In genomic region chr14:79330944-79331561, GRCm38 (mm10) we compare ENCODE assay signal across 8 mouse cellular contexts. TPM values are rescaled to one million over a fixed set of nuclear protein-coding genes. Genes with fewer than 3 reads are reported as not detected.
DNase-seq lines count a peak whose midpoint lies in the region; ATAC-seq lines count a peak whose summit lies in the region.

No protein-coding gene starts in this region.

- H3K27ac ChIP-seq in kidney, embryonic 16.5 days (ENCODE audit: low read length): no peak overlapping the region
- H3K27ac ChIP-seq in limb, embryonic 12.5 days: peak overlapping the region; percentile 45; the same call in 1 of the 2 replicates
- no peak overlapping the region for H3K27ac ChIP-seq in stomach, embryonic 14.5 days (ENCODE audit: low read length)

- no peak overlapping the region; the same call in 1 of the 2 replicates for H3K9ac ChIP-seq in kidney, embryonic 16.5 days (replicated peaks; ENCODE audit: low read length)
- no peak overlapping the region for H3K9ac ChIP-seq in limb, embryonic 12.5 days (replicated peaks)
- H3K9ac ChIP-seq in stomach, embryonic 14.5 days (replicated peaks; ENCODE audit: low read depth, low read length): no peak overlapping the region

- 0 out of 2 replicates have a peak overlapping the region, but pooled peaks have one; percentile 14 for H3K4me3 ChIP-seq in kidney, embryonic 16.5 days (ENCODE audit: low read length)
- H3K4me3 ChIP-seq in erythroblast, embryonic 14.5 days (replicated peaks): peak overlapping the region; percentile 56
- no peak overlapping the region for H3K4me3 ChIP-seq in limb, embryonic 12.5 days (replicated peaks)
- no peak overlapping the region for H3K4me3 ChIP-seq in stomach, embryonic 14.5 days (ENCODE audit: low read depth, low read length)

- WGBS in kidney, embryonic 16.5 days: 51% methylated on average over 16 of the region's 16 CpGs
- 65% methylated on average over 16 of the region's 16 CpGs for WGBS in limb, embryonic 12.5 days
- 53% methylated on average over 16 of the region's 16 CpGs for WGBS in stomach, embryonic 14.5 days

- DNase-seq in kidney, adult 8-10 months: no peak
- no peak for DNase-seq in embryo, embryonic 10 days (ENCODE audit: low spot score)
- no peak for DNase-seq in cerebellum, adult 18-20 months
- DNase-seq in cerebellum, adult 11 months: no peak

- no peak for ATAC-seq in kidney, embryonic 16.5 days (ENCODE audit: low FRiP score, low TSS enrichment)
- no peak for ATAC-seq in limb, embryonic 12.5 days (ENCODE audit: insufficient number of reproducible peaks, insufficient read depth, low FRiP score, low TSS enrichment, low read depth)
- peak; percentile 53; the same call in 1 of the 2 replicates for ATAC-seq in stomach, embryonic 14.5 days (ENCODE audit: insufficient number of reproducible peaks, insufficient read depth, low FRiP score, low read depth)

- H3K27me3 ChIP-seq in kidney, embryonic 16.5 days (ENCODE audit: insufficient read depth, low read length): no peaks in the 10 kb centered on the region
- no peaks in the 10 kb centered on the region for H3K27me3 ChIP-seq in erythroblast, embryonic 14.5 days (ENCODE audit: control insufficient read depth)
- H3K27me3 ChIP-seq in limb, embryonic 12.5 days: no peaks in the 10 kb centered on the region
- H3K27me3 ChIP-seq in stomach, embryonic 14.5 days (ENCODE audit: control insufficient read depth, insufficient read depth, low read length): no peaks in the 10 kb centered on the region

- H3K9me3 ChIP-seq in kidney, embryonic 16.5 days (ENCODE audit: low read length): no peaks in the 10 kb centered on the region
- no peaks in the 10 kb centered on the region for H3K9me3 ChIP-seq in erythroblast, embryonic 14.5 days (ENCODE audit: control insufficient read depth, low read length)
- no peaks in the 10 kb centered on the region for H3K9me3 ChIP-seq in limb, embryonic 12.5 days
- no peaks in the 10 kb centered on the region for H3K9me3 ChIP-seq in stomach, embryonic 14.5 days (ENCODE audit: control insufficient read depth, low read depth, low read length)

- H3K4me2 ChIP-seq in kidney, embryonic 16.5 days (replicated peaks; ENCODE audit: low read depth, low read length): peak overlapping the region; percentile 34
- peak overlapping the region; percentile 36 for H3K4me2 ChIP-seq in limb, embryonic 12.5 days
- H3K4me2 ChIP-seq in stomach, embryonic 14.5 days (replicated peaks; ENCODE audit: low read depth, low read length): no peak overlapping the region; the same call in 1 of the 2 replicates

- peaks cover 8% of the 10 kb centered on the region for H3K4me1 ChIP-seq in kidney, embryonic 16.5 days (ENCODE audit: insufficient read depth, low read length)
- peaks cover 40% of the 10 kb centered on the region for H3K4me1 ChIP-seq in erythroblast, embryonic 14.5 days (ENCODE audit: control insufficient read depth)
- peaks cover 11% of the 10 kb centered on the region for H3K4me1 ChIP-seq in limb, embryonic 12.5 days (replicated peaks)
- H3K4me1 ChIP-seq in stomach, embryonic 14.5 days (ENCODE audit: control insufficient read depth, insufficient read depth, low read length): peaks cover 4% of the 10 kb centered on the region; the same call in 1 of the 2 replicates

- peaks cover 11% of the 10 kb centered on the region for H3K36me3 ChIP-seq in kidney, embryonic 16.5 days (ENCODE audit: insufficient read depth, low read length)
- H3K36me3 ChIP-seq in erythroblast, embryonic 14.5 days (ENCODE audit: control insufficient read depth): peaks cover 37% of the 10 kb centered on the region
- peaks cover 30% of the 10 kb centered on the region for H3K36me3 ChIP-seq in limb, embryonic 12.5 days
- peaks cover 14% of the 10 kb centered on the region for H3K36me3 ChIP-seq in stomach, embryonic 14.5 days (ENCODE audit: control insufficient read depth, insufficient read depth, low read length)

RNA-seq across cellular contexts. Expression of gene Rgcc, which starts 29.6 kb away (rescaled TPM):
- polyA plus RNA-seq in kidney, embryonic 16.5 days (2015; fragmentation: Nextera tagmentation; extraction: Ambion mirVana): 29.7 and 35.7 TPM in 2 replicates
- polyA plus RNA-seq in erythroblast, embryonic 14.5 days (2012): 77.8 and 94.4 TPM in 2 replicates
- polyA plus RNA-seq in limb, embryonic 12.5 days (2016; fragmentation: Nextera tagmentation; extraction: Ambion mirVana): 25.6 and 28.6 TPM in 2 replicates
- 46.5 and 49.8 TPM in 2 replicates for polyA plus RNA-seq in stomach, embryonic 14.5 days (2014; fragmentation: Nextera tagmentation; extraction: Ambion mirVana)

RNA-seq across cellular contexts. Expression of gene Naa16, which starts 59.5 kb away (rescaled TPM):
- polyA plus RNA-seq in kidney, embryonic 16.5 days (2015; fragmentation: Nextera tagmentation; extraction: Ambion mirVana): 37.8 and 42.9 TPM in 2 replicates
- polyA plus RNA-seq in erythroblast, embryonic 14.5 days (2012): 1.8 TPM in 2 replicates
- polyA plus RNA-seq in limb, embryonic 12.5 days (2016; fragmentation: Nextera tagmentation; extraction: Ambion mirVana): 56.6 and 60.0 TPM in 2 replicates
- polyA plus RNA-seq in stomach, embryonic 14.5 days (2014; fragmentation: Nextera tagmentation; extraction: Ambion mirVana): 41.0 and 47.7 TPM in 2 replicates

Comparison
In these comparisons a context has a peak if more than half of its experiments do, and no peak if none do; other contexts are left out.
1. H3K4me3 ChIP-seq: peak in kidney, embryonic 16.5 days (single experiment) and erythroblast, embryonic 14.5 days (single experiment); none in limb, embryonic 12.5 days (single experiment) and stomach, embryonic 14.5 days (single experiment).
2. RNA of gene Naa16, which starts 59.5 kb away (polyA plus RNA-seq): 56.6 to 60.0 TPM in limb, embryonic 12.5 days, 41.0 to 47.7 TPM in stomach, embryonic 14.5 days and 37.8 to 42.9 TPM in kidney, embryonic 16.5 days; 1.8 TPM in erythroblast, embryonic 14.5 days; every median in the first group is over 10 times any median in the second.